Mouse (Mus musculus) liver, embryonic 16.5 days (tissue): ENCODE measurements around the gene Selplg. TPM values are rescaled to one million over a fixed set of nuclear protein-coding genes. Genes with fewer than 3 reads are reported as not detected.

Experiments
- ATAC-seq: fragments of 200-750 bp; cut with Nextera tagmentation; 2 replicates; pipeline ENCODE4 v1.8.0; 2017; ENCODE audit warnings: low read depth, mild to moderate bottlenecking, moderate number of reproducible peaks, moderate library complexity
- H3K27ac ChIP-seq: fragments of 300-500 bp; sonication (generic); 2 replicates; pipeline ENCODE4 v1.5.1; 2014; ENCODE audit warnings: mild to moderate bottlenecking, low read length
- H3K27me3 ChIP-seq: fragments of 300-500 bp; sonication (generic); 2 replicates; pipeline ENCODE4 v1.6.1; 2014; ENCODE audit warnings: low read depth, low read length, mixed read lengths; ENCODE audit not compliant: control insufficient read depth, insufficient read depth
- H3K36me3 ChIP-seq: fragments of 300-500 bp; sonication (generic); 2 replicates; pipeline ENCODE4 v1.6.1; 2014; ENCODE audit warnings: mild to moderate bottlenecking; ENCODE audit not compliant: control insufficient read depth, insufficient read depth
- H3K4me1 ChIP-seq: fragments of 300-500 bp; sonication (generic); 2 replicates; pipeline ENCODE4 v1.6.1; 2014; ENCODE audit warnings: low read depth, low read length, mixed read lengths; ENCODE audit not compliant: control insufficient read depth
- H3K4me2 ChIP-seq: fragments of 300-500 bp; sonication (generic); 2 replicates; pipeline ENCODE4 v1.6.1; 2014; ENCODE audit warnings: low read depth, low read length, mixed read lengths
- H3K4me3 ChIP-seq: fragments of 300-500 bp; sonication (generic); 2 replicates; pipeline ENCODE4 v1.5.1; 2014; ENCODE audit warnings: low read depth, mild to moderate bottlenecking, low read length
- H3K9ac ChIP-seq: fragments of 300-500 bp; sonication (generic); 2 replicates; pipeline ENCODE4 v1.6.1; 2014; ENCODE audit warnings: low read depth, low read length
- H3K9me3 ChIP-seq: fragments of 300-500 bp; sonication (generic); replicated peaks from 2 replicates; pipeline ENCODE4 v1.6.1; 2016; ENCODE audit warnings: low read length; ENCODE audit not compliant: control insufficient read depth
- WGBS: fragments of 180-500 bp; shearing (Covaris S2); extraction: QIAGEN DNeasy Blood & Tissue Kit; methylation state at CpG from one replicate; pipeline ENCODE4 v1.1.7; 2014; ENCODE audit not compliant: insufficient replicate concordance; 5-methylcytosine and 5-hydroxymethylcytosine counted together
- polyA plus RNA-seq: library from polyadenylated mRNA; unstranded; fragments of >200 nt; fragmentation: Nextera tagmentation; extraction: Ambion mirVana; gene quantifications from 2 replicates; pipeline ENCODE4 v1.2.1, GENCODE M21; 2015

Gene Selplg
- polyA plus RNA-seq, 1 experiment from 2014 or later, result 15.4 TPM

DNA sequence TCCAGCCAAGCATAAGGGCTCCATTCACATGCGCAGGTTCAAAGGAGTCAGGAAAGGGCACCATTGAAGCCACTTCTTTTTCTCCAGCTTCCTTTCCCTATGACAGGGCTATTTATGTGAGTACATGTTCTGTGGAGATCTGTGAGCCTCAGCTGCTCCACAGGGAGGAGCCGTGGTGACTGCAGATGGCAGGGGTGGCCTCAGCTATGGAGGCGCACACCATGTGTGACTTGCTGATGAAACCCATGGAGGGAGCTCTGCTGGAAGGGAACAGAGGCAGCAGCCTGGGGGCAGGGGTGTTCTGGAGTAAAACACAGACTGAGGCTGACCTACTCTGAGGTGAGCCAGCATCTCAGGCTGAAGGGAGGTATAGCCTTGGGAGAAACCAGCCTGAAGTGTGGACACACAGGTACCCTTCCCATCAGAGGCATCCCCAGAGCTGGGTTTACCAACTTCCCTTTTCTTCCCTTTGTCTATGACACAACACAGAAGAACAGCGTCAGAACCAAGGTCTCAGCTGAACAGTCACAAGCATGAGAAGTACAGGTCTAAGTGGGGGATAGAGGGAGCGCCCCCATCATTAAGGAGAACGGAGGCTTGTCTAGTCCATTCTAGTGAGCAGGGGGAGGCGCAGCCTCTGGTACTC, 39.6 kb upstream of the Selplg start:
- Histone ChIP-seq H3K4me1 (peaks cover 20% of the 10 kb centered on the region), H3K27me3 (no peaks in the 10 kb centered on the region), H3K9me3 (no peaks in the 10 kb centered on the region), H3K4me3 (no peak overlapping the region), H3K36me3 (peaks cover 9% of the 10 kb centered on the region), H3K9ac (no peak overlapping the region), H3K4me2 (no peak overlapping the region), H3K27ac (peak overlapping the region; percentile 33; the same call in 1 of the 2 replicates)
- WGBS, result 59% methylated on average over 7 of the region's 7 CpGs
- no peak for ATAC-seq

DNA sequence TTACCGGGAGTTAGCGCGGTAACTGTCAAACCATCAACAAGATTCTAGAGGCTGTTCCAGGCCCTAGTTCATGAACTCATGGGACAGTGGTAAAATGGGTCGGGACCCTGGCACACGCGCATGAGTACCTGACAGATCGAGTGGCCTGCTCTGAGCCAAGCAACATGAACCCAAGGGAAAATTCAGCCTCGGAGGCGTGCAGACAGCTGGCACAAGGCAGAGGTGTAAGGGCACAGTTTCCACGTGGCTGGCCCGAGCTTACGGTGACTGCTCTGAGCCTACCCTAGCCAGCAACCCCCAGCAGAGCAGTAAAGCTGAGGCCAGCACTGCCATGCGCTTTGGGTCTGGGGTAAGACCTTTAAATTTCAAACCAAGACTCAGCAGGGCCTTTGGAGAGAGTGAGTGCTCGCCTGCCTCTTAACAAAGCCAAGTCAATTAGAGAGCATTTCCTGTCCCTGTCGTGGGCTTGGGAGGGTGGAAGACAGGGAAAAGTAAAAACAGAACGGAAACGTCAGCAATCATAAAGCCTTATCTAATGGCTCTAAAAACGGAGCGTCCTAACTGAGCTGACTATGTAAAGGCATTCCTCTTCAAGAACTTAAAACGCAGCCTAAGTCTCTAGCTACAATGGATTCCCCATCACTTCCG, 38.1 kb upstream of the Selplg start:
- H3K4me1 ChIP-seq, result peaks cover 20% of the 10 kb centered on the region
- H3K4me2 ChIP-seq, result no peak overlapping the region
- peaks cover under 1% of the 10 kb centered on the region; the same call in 1 of the 2 replicates for H3K36me3 ChIP-seq
- H3K9me3 ChIP-seq, result no peaks in the 10 kb centered on the region
- ATAC-seq, result no peak
- 45% methylated on average over 21 of the region's 21 CpGs for WGBS
- H3K27me3 ChIP-seq, result no peaks in the 10 kb centered on the region
- H3K27ac ChIP-seq, result peak overlapping the region; percentile 22; the same call in 1 of the 2 replicates
- no peak overlapping the region for H3K9ac ChIP-seq
- H3K4me3 ChIP-seq, result no peak overlapping the region

DNA sequence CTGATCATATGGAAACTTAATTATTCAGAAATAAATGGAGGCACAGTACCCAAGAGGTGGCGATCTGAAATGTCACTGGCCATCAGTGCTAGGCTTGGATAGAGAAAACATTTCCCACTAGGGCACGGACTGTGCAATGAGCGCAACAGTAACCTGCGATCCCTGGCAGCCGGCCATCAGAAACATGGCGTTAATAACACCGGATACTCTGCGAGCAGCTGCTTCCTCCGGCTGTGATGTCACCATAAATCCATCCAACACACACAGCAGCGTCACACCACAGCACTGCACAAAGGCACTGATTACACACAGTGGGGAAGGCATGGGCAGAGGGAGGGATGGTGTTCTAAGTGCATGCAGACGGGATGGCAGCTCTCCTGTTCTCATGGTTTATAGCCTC, 36.7 kb upstream of the Selplg start:
- ATAC-seq, result 0 out of 2 replicates have a peak, but pooled peaks have one; percentile 12
- WGBS, result 50% methylated on average over 11 of the region's 11 CpGs
- H3K27me3 ChIP-seq, result no peaks in the 10 kb centered on the region
- no peak overlapping the region for H3K4me2 ChIP-seq
- no peak overlapping the region for H3K9ac ChIP-seq
- peaks cover 3% of the 10 kb centered on the region; the same call in 1 of the 2 replicates for H3K36me3 ChIP-seq
- H3K9me3 ChIP-seq, result no peaks in the 10 kb centered on the region
- no peak overlapping the region for H3K27ac ChIP-seq
- H3K4me1 ChIP-seq, result peaks cover 26% of the 10 kb centered on the region
- no peak overlapping the region for H3K4me3 ChIP-seq

DNA sequence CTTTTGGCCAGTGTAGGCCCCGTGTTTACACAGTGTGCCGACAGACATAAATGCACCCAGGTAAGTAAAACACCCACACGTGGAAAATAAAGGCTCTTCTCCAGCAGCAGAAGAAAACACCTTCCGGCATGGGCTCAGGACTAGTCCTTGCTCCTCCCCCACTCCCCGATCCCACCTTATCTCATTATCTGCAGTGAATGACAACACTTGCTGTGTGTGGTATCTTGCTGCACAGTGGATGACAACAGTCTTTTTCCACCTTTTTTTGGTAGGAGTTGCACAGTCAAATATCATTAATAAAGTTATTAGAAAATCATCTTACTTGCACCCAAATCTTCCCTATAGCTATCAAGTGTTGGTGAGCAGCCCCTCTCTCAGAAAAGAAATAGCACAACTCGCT, 32.5 kb upstream of the Selplg start:
- H3K27me3 ChIP-seq, result no peaks in the 10 kb centered on the region
- H3K4me3 ChIP-seq, result no peak overlapping the region
- no peak overlapping the region for H3K4me2 ChIP-seq
- H3K4me1 ChIP-seq, result peaks cover 8% of the 10 kb centered on the region; the same call in 1 of the 2 replicates
- H3K36me3 ChIP-seq, result peaks cover 13% of the 10 kb centered on the region
- ATAC-seq, result peak; percentile 43; the same call in 1 of the 2 replicates
- no peak overlapping the region for H3K9ac ChIP-seq
- WGBS, result 59% methylated on average over 6 of the region's 6 CpGs
- H3K9me3 ChIP-seq, result no peaks in the 10 kb centered on the region
- H3K27ac ChIP-seq, result no peak overlapping the region

DNA sequence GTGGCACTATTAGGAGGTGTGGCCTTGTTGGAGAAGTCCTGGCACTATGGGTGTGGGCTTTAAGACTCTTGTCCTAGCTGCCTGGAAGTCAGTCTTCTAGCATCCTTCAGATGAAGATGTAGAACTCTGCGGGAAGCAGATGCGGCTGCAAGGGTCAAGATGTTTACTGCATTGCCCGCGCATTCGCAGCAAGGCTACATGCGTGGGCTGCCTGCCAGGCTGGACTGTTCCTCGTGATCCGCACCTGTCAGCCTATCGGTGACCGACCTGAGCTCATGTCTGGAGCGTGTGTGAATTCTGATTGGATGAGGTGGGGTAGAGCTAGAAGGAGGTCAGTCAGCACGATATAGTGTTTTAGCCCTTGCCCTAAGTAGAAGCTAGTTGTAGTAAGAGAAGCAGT, 31.6 kb upstream of the Selplg start:
- no peaks in the 10 kb centered on the region for H3K9me3 ChIP-seq
- 89% methylated on average over 12 of the region's 12 CpGs for WGBS
- H3K4me1 ChIP-seq, result peaks cover 14% of the 10 kb centered on the region
- H3K4me2 ChIP-seq, result no peak overlapping the region
- H3K4me3 ChIP-seq, result no peak overlapping the region
- H3K27ac ChIP-seq, result no peak overlapping the region
- no peak for ATAC-seq
- H3K9ac ChIP-seq, result no peak overlapping the region
- no peaks in the 10 kb centered on the region for H3K27me3 ChIP-seq
- H3K36me3 ChIP-seq, result peaks cover 13% of the 10 kb centered on the region

DNA sequence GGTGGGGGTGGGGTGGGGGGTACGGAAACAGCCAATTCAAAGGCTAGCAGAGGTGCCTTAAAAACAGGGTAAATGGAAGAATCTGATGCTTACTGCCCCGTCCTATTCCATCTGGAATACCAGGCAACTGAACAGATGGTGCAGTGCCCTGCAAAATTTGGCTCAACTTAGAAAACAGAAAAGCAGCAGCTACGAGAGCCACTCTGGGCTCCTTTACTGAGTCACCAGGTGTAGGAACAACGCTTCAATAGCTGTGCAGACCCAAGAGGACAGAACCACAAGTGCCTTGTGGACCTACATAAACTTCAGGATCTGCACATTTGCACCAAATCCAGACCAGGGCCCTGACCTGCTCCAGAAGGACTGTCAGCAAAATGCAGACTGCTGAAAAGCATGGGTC, 30.0 kb upstream of the Selplg start:
- no peak for ATAC-seq
- peaks cover 16% of the 10 kb centered on the region for H3K36me3 ChIP-seq
- H3K27me3 ChIP-seq, result no peaks in the 10 kb centered on the region
- 81% methylated on average over 4 of the region's 4 CpGs for WGBS
- no peak overlapping the region for H3K4me2 ChIP-seq
- no peaks in the 10 kb centered on the region for H3K9me3 ChIP-seq
- peaks cover 16% of the 10 kb centered on the region for H3K4me1 ChIP-seq
- H3K4me3 ChIP-seq, result no peak overlapping the region
- no peak overlapping the region for H3K9ac ChIP-seq
- H3K27ac ChIP-seq, result no peak overlapping the region

DNA sequence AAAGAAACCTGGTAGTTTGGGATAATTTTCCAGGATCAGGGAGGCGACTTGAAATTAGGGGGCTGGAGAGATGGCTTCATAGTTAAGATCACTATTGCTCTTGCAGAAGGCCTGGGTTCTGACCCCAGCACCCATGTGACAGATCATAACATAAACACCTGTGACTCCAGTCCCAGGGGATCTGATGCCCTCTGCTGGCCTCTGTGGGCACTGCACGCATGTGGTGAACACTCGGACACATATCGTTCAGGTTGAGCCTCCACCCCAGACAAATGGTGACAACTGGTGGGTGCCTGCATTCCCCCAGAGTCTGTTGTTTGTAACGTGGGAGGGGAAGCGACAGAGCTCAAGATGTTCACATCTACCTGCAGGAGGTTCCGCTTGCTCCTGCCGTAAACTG, 28.9 kb upstream of the Selplg start:
- 82% methylated on average over 8 of the region's 8 CpGs for WGBS
- no peak for ATAC-seq

DNA sequence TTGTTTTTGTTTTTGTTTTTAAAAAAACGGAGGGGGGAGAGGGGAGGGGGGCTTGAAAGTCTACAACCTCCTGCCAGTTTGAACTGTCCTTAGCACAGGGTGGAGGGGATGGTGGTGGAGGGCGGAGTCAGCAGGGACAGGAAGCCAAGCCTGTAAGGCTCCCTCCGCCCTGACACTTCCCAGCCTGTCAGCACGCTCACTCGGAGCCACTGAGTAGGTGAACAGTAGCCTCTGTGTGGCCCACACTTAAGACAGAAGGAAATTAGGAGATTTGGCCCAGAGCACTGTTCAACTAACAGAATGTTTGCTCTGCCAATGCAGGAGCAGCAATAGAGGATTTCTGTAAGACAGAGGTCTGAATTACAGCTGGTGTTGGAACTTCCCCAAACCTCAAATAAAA, 26.5 kb upstream of the Selplg start:
- 22% methylated on average over 5 of the region's 5 CpGs for WGBS
- ATAC-seq, result peak; percentile 52; the same call in 1 of the 2 replicates
- no peak overlapping the region for H3K27ac ChIP-seq
- H3K36me3 ChIP-seq, result peaks cover 13% of the 10 kb centered on the region; the same call in 1 of the 2 replicates
- H3K27me3 ChIP-seq, result no peaks in the 10 kb centered on the region
- no peak overlapping the region for H3K9ac ChIP-seq
- no peak overlapping the region for H3K4me2 ChIP-seq
- no peak overlapping the region for H3K4me3 ChIP-seq
- peaks cover 11% of the 10 kb centered on the region for H3K4me1 ChIP-seq
- H3K9me3 ChIP-seq, result no peaks in the 10 kb centered on the region

More for the DNA sequence above, 28.9 kb upstream of the Selplg start:
- H3K4me2 ChIP-seq, result no peak overlapping the region
- H3K27me3 ChIP-seq, result no peaks in the 10 kb centered on the region
- H3K4me1 ChIP-seq, result peaks cover 16% of the 10 kb centered on the region
- no peak overlapping the region for H3K9ac ChIP-seq
- no peak overlapping the region for H3K4me3 ChIP-seq
- H3K9me3 ChIP-seq, result no peaks in the 10 kb centered on the region
- no peak overlapping the region for H3K27ac ChIP-seq
- H3K36me3 ChIP-seq, result peaks cover 16% of the 10 kb centered on the region

DNA sequence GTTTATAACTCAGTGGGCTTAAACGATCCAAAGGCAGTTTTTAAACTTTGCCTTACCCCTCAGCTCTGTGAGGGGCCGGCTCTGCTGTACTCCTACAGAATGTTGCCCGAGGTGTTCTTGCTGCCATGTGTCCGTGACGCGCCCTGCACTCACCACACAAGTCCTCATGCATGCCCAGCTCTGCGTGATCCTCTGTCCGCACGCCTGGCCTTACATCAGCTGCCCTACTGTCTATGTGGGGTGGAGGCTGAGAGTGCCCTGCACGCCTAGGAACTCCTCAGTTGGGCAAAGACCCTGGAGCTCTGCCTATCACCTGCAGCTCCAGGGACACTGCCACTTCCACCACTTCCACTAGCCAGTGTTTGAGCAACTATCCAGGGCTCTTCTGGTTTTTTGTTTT, 26.1 kb upstream of the Selplg start:
- Histone ChIP-seq H3K9ac (no peak overlapping the region), H3K9me3 (no peaks in the 10 kb centered on the region), H3K27me3 (no peaks in the 10 kb centered on the region), H3K27ac (no peak overlapping the region), H3K4me3 (no peak overlapping the region), H3K4me2 (no peak overlapping the region), H3K36me3 (peaks cover 13% of the 10 kb centered on the region; the same call in 1 of the 2 replicates), H3K4me1 (peaks cover 11% of the 10 kb centered on the region)
- ATAC-seq, result no peak
- WGBS, result 71% methylated on average over 10 of the region's 10 CpGs
